In genomic region chr12:58056368-58056860, GRCm38 (mm10) we compare ENCODE assay signal across 21 mouse cellular contexts.
"Had no signal": no experiment of that assay in that cellular context is flagged by ENCODE, and none has a peak within 500 bp of the region (broad histone marks: within the 10 kb centered on the region; RNA-seq: fewer than 3 reads in every experiment).

No protein-coding gene starts in this region.

- H3K9me3 ChIP-seq: limb, embryonic 12.5 days; limb, embryonic 15.5 days; midbrain, embryonic 12.5 days; stomach, embryonic 15.5 days had no signal

- DNase-seq: kidney, adult 18-20 months; kidney, adult 9 months; kidney, postnatal 14 days; kidney, postnatal 4 days; left cerebral cortex, postnatal 4 days; liver, postnatal 0 days; lung, embryonic 14.5 days; right cerebral cortex, postnatal 25 days; spleen, adult 18-20 months; thymus, adult 18-20 months; thymus, postnatal 36 days had no signal

- H3K27me3 ChIP-seq: limb, embryonic 12.5 days; limb, embryonic 15.5 days; midbrain, embryonic 12.5 days; stomach, embryonic 15.5 days had no signal

- H3K9ac ChIP-seq: limb, embryonic 12.5 days; limb, embryonic 15.5 days; liver, embryonic 14.5 days; liver, postnatal 0 days; lung, embryonic 14.5 days; midbrain, embryonic 12.5 days; stomach, embryonic 15.5 days had no signal

- ATAC-seq: liver, postnatal 0 days; lung, postnatal 0 days; midbrain, embryonic 16.5 days had no signal

- H3K27ac ChIP-seq: left cerebral cortex, adult 2 months; limb, embryonic 12.5 days; limb, embryonic 15.5 days; liver, embryonic 14.5 days; macrophage; midbrain, embryonic 12.5 days; stomach, embryonic 15.5 days had no signal

- H3K36me3 ChIP-seq: limb, embryonic 12.5 days; limb, embryonic 15.5 days; midbrain, embryonic 12.5 days; stomach, embryonic 15.5 days had no signal

- H3K4me2 ChIP-seq: limb, embryonic 12.5 days; limb, embryonic 15.5 days; liver, embryonic 11.5 days; lung, embryonic 14.5 days; midbrain, embryonic 12.5 days; stomach, embryonic 15.5 days had no signal

- H3K4me1 ChIP-seq: limb, embryonic 15.5 days; midbrain, embryonic 12.5 days; stomach, embryonic 15.5 days had no signal

- H3K4me3 ChIP-seq: left cerebral cortex, adult 2 months; limb, embryonic 12.5 days; limb, embryonic 15.5 days; midbrain, embryonic 12.5 days; stomach, embryonic 15.5 days had no signal
